Mouse (Mus musculus): ENCODE measurements around the gene Vcl.
A peak's percentile ranks its signal among the peaks of the same experiment; 100 is the strongest.

- TF ChIP-seq CTCF (IDR thresholded peaks at IDR 0.05; ENCODE audit: borderline replicate concordance, extremely low read depth, insufficient read depth, insufficient read length) (no peak), POLR2A (IDR thresholded peaks at IDR 0.05; ENCODE audit: borderline replicate concordance, extremely low read depth, insufficient read depth, insufficient read length, poor library complexity, severe bottlenecking) (peak; percentile 76; the same call in 1 of the 2 replicates)
These were observed at the start of gene Vcl for GRCm38 (mm10) chr14:20928848-20929745.
